Mouse (Mus musculus) hindbrain, embryonic 10.5 days (tissue): ENCODE results near the gene Ptger1. TPM values are rescaled to one million over a fixed set of nuclear protein-coding genes. Genes with fewer than 3 reads are reported as not detected.
A peak's percentile ranks its signal among the peaks of the same experiment; 100 is the strongest.

ENCODE experiments used
- DNase-seq: peaks from one replicate; pipeline ENCODE4 v3.0.0-alpha.2; 2017; ENCODE audit warnings: low spot score
- H3K27ac ChIP-seq: fragments of 300-500 bp; sonication (generic); 2 replicates; pipeline ENCODE4 v1.5.1; 2016; ENCODE audit warnings: mild to moderate bottlenecking, moderate library complexity
- H3K27me3 ChIP-seq: fragments of 300-500 bp; sonication (generic); 2 replicates; pipeline ENCODE4 v1.6.1; 2016; ENCODE audit warnings: mild to moderate bottlenecking; ENCODE audit not compliant: poor library complexity, insufficient read depth, severe bottlenecking
- H3K36me3 ChIP-seq: fragments of 300-500 bp; sonication (generic); 2 replicates; pipeline ENCODE4 v1.6.1; 2016; ENCODE audit warnings: mild to moderate bottlenecking, moderate library complexity
- H3K4me1 ChIP-seq: fragments of 300-500 bp; sonication (generic); replicated peaks from 2 replicates; pipeline ENCODE4 v1.6.1; 2016; ENCODE audit warnings: mild to moderate bottlenecking
- H3K4me3 ChIP-seq: fragments of 300-500 bp; sonication (generic); 2 replicates; pipeline ENCODE4 v1.5.1; 2016; ENCODE audit warnings: mild to moderate bottlenecking, moderate library complexity
- H3K9me3 ChIP-seq: fragments of 300-500 bp; sonication (generic); 2 replicates; pipeline ENCODE4 v1.6.1; 2016; ENCODE audit warnings: mild to moderate bottlenecking, moderate library complexity
- WGBS: fragments of 180-500 bp; shearing (Covaris S2); methylation state at CpG from one replicate; pipeline ENCODE4 v1.1.7; 2016; 5-methylcytosine and 5-hydroxymethylcytosine counted together
- polyA plus RNA-seq: library from polyadenylated mRNA; unstranded; fragments of >200 nt; fragmentation: Nextera tagmentation; extraction: Ambion mirVana; gene quantifications from 2 replicates; pipeline ENCODE4 v1.2.1, GENCODE M21; 2016

The Ptger1 gene
- polyA plus RNA-seq, 1 experiment from 2014 or later, result 0.58 TPM

- DNase-seq, result no peak
- Histone ChIP-seq H3K36me3 (no peaks in the 10 kb centered on the region), H3K27me3 (no peaks in the 10 kb centered on the region), H3K27ac (no peak overlapping the region), H3K9me3 (no peaks in the 10 kb centered on the region), H3K4me1 (0 out of 2 replicates have a peak, but pooled peaks cover 3% of the 10 kb centered on the region), H3K4me3 (no peak overlapping the region)
- 77% methylated on average over 8 of the region's 8 CpGs for WGBS
These were observed 41.1 kb downstream of the Ptger1 start for GRCm38 (mm10) chr8:83707554-83707953.

- Histone ChIP-seq H3K36me3 (peaks cover 8% of the 10 kb centered on the region), H3K9me3 (no peaks in the 10 kb centered on the region), H3K4me1 (peaks cover 17% of the 10 kb centered on the region), H3K27me3 (no peaks in the 10 kb centered on the region), H3K4me3 (peak overlapping the region; percentile 81), H3K27ac (peak overlapping the region; percentile 99)
- 18% methylated on average over 8 of the region's 8 CpGs for WGBS
- no peak for DNase-seq
These were observed 48.2 kb downstream of the Ptger1 start for GRCm38 (mm10) chr8:83714676-83715030.

- H3K36me3 ChIP-seq, result peaks cover 13% of the 10 kb centered on the region
- DNase-seq, result peak; percentile 95
These were observed 48.7 kb downstream of the Ptger1 start, which contains the start of gene Ddx39 for GRCm38 (mm10) chr8:83715031-83715690. Gene Ddx39, plus strand, starts transcription at chr8:83715177.

GRCm38 (mm10) chr8:83715771-83716170 is 49.3 kb downstream of the Ptger1 start:
- no peak for DNase-seq
- H3K4me3 ChIP-seq, result peak overlapping the region; percentile 81
- no peaks in the 10 kb centered on the region for H3K9me3 ChIP-seq
- peaks cover 17% of the 10 kb centered on the region for H3K4me1 ChIP-seq
- peaks cover 19% of the 10 kb centered on the region for H3K36me3 ChIP-seq
- H3K27me3 ChIP-seq, result no peaks in the 10 kb centered on the region
- 1% methylated on average over 17 of the region's 17 CpGs for WGBS
- H3K27ac ChIP-seq, result peak overlapping the region; percentile 99

More at GRCm38 (mm10) chr8:83715031-83715690, 48.7 kb downstream of the Ptger1 start, which contains the start of gene Ddx39:
- peaks cover 17% of the 10 kb centered on the region for H3K4me1 ChIP-seq
- peak within 1 kb of the TSS; percentile 99 for H3K27ac ChIP-seq
- under 1% methylated on average over 63 of the region's 63 CpGs for WGBS
- H3K27me3 ChIP-seq, result no peaks in the 10 kb centered on the region
- H3K4me3 ChIP-seq, result peak within 1 kb of the TSS; percentile 81
- no peaks in the 10 kb centered on the region for H3K9me3 ChIP-seq

GRCm38 (mm10) chr8:83716563-83716962 is 50.1 kb downstream of the Ptger1 start:
- Histone ChIP-seq H3K27ac (no peak overlapping the region), H3K36me3 (peaks cover 27% of the 10 kb centered on the region), H3K4me1 (peaks cover 17% of the 10 kb centered on the region), H3K9me3 (no peaks in the 10 kb centered on the region), H3K27me3 (no peaks in the 10 kb centered on the region), H3K4me3 (peak overlapping the region; percentile 81)
- DNase-seq, result no peak
- WGBS, result 75% methylated on average over 2 of the region's 2 CpGs

- Histone ChIP-seq H3K27ac (no peak overlapping the region), H3K9me3 (no peaks in the 10 kb centered on the region), H3K36me3 (peaks cover 52% of the 10 kb centered on the region), H3K27me3 (no peaks in the 10 kb centered on the region), H3K4me1 (peaks cover 17% of the 10 kb centered on the region), H3K4me3 (no peak overlapping the region)
- WGBS, result 85% methylated on average over 2 of the region's 2 CpGs
- no peak for DNase-seq
These were observed 52.6 kb downstream of the Ptger1 start for GRCm38 (mm10) chr8:83719048-83719447.

GRCm38 (mm10) chr8:83719693-83720092 is 53.2 kb downstream of the Ptger1 start:
- 89% methylated on average over 2 of the region's 2 CpGs for WGBS
- Histone ChIP-seq H3K36me3 (peaks cover 59% of the 10 kb centered on the region), H3K27ac (no peak overlapping the region), H3K4me1 (peaks cover 17% of the 10 kb centered on the region), H3K9me3 (no peaks in the 10 kb centered on the region), H3K4me3 (no peak overlapping the region), H3K27me3 (no peaks in the 10 kb centered on the region)
- DNase-seq, result no peak

- H3K4me3 ChIP-seq, result no peak overlapping the region
These were observed 55.0 kb downstream of the Ptger1 start for GRCm38 (mm10) chr8:83721405-83722025.

More at GRCm38 (mm10) chr8:83721405-83722025, 55.0 kb downstream of the Ptger1 start:
- H3K27me3 ChIP-seq, result no peaks in the 10 kb centered on the region
- WGBS, result 94% methylated on average over 25 of the region's 25 CpGs
- H3K9me3 ChIP-seq, result no peaks in the 10 kb centered on the region
- H3K4me1 ChIP-seq, result peaks cover 10% of the 10 kb centered on the region
- peaks cover 77% of the 10 kb centered on the region for H3K36me3 ChIP-seq
- no peak for DNase-seq
- no peak overlapping the region for H3K27ac ChIP-seq

Other genes with a start within 250 kb of the Ptger1 start
- 112 and 114 TPM in 2 replicates for gene Scoc, start 208.3 kb upstream of the Ptger1 start, polyA plus RNA-seq
- 0.10 and 0.16 TPM in 2 replicates for gene Olfr370, start 130.9 kb upstream of the Ptger1 start, polyA plus RNA-seq
- 359 and 398 TPM in 2 replicates for gene Ndufb7, start 100.0 kb upstream of the Ptger1 start, polyA plus RNA-seq
- 714 and 783 TPM in 2 replicates for gene Tecr, start 58.7 kb upstream of the Ptger1 start, polyA plus RNA-seq
- gene Dnajb1, start 58.5 kb upstream of the Ptger1 start, polyA plus RNA-seq, result 71.9 and 84.2 TPM in 2 replicates
- gene Gipc1, start 14.0 kb upstream of the Ptger1 start, polyA plus RNA-seq, result 221 and 240 TPM in 2 replicates
- gene Pkn1, start 32.5 kb downstream of the Ptger1 start, polyA plus RNA-seq, result 28.2 and 29.9 TPM in 2 replicates
- 253 and 322 TPM in 2 replicates for gene Ddx39, start 48.5 kb downstream of the Ptger1 start, polyA plus RNA-seq
- 6.9 and 9.3 TPM in 2 replicates for gene Adgre5, start 74.6 kb downstream of the Ptger1 start, polyA plus RNA-seq
- 10.9 and 15.4 TPM in 2 replicates for gene Adgrl1, start 233.4 kb downstream of the Ptger1 start, polyA plus RNA-seq